Mouse (Mus musculus) megakaryocyte progenitor cell, adult 5-6 weeks (primary cell): ENCODE measurements around the gene Mtmr6. TPM values are rescaled to one million over a fixed set of nuclear protein-coding genes. Genes with fewer than 3 reads are reported as not detected.

Experiments
- ATAC-seq: replicated peaks from 2 replicates; pipeline ENCODE4 v1.8.0; 2016; ENCODE audit warnings: mild to moderate bottlenecking, moderate TSS enrichment, inconsistent platforms; ENCODE audit not compliant: poor library complexity
- total RNA-seq, 2 experiments: library from RNA; stranded (forward) in 1 of 2; stranded (reverse) in 1 of 2; fragments of 157-497, 149-512 nt in 1 of 2; fragments of 200-1000 nt in 1 of 2; gene quantifications; 2 replicates each; pipeline versions ENCODE4 v1.2.3 to v1.2.4; 2015 to 2017

Mtmr6 gene
- total RNA-seq (2015) (40.9 and 45.2 TPM in 2 replicates), total RNA-seq (2017) (59.6 and 66.2 TPM in 2 replicates)

- ATAC-seq = peak; percentile 98
These were observed at the start of gene Mtmr6 for GRCm38 (mm10) chr14:60264990-60265876. Gene Mtmr6, plus strand, starts transcription at chr14:60265228.

GRCm38 (mm10) chr14:60216125-60216524 is 48.9 kb upstream of the Mtmr6 start:
- ATAC-seq = no peak

GRCm38 (mm10) chr14:60217616-60218015 is 47.4 kb upstream of the Mtmr6 start:
- ATAC-seq = no peak

GRCm38 (mm10) chr14:60219886-60220285 is 45.1 kb upstream of the Mtmr6 start:
- ATAC-seq = no peak

- no peak for ATAC-seq
These were observed 26.5 kb upstream of the Mtmr6 start for GRCm38 (mm10) chr14:60238551-60238950.

GRCm38 (mm10) chr14:60250366-60250765 is 14.7 kb upstream of the Mtmr6 start:
- no peak for ATAC-seq

GRCm38 (mm10) chr14:60250879-60251278 is 14.1 kb upstream of the Mtmr6 start:
- ATAC-seq = peak; percentile 23

- peak; percentile 93 for ATAC-seq
These were observed 13.6 kb upstream of the Mtmr6 start, which contains the start of the genes Nupl1 and Gm49336 for GRCm38 (mm10) chr14:60251281-60252003. Gene Nupl1, minus strand, starts transcription at chr14:60251431. Gene Gm49336, minus strand, starts transcription at chr14:60251507.

- ATAC-seq = no peak
These were observed 12.7 kb upstream of the Mtmr6 start for GRCm38 (mm10) chr14:60252004-60253000.

- ATAC-seq = no peak
These were observed 11.6 kb upstream of the Mtmr6 start for GRCm38 (mm10) chr14:60253466-60253865.

- no peak for ATAC-seq
These were observed 10.3 kb upstream of the Mtmr6 start for GRCm38 (mm10) chr14:60254774-60255173.

- peak; percentile 40; the same call in 1 of the 2 replicates for ATAC-seq
These were observed 8.7 kb upstream of the Mtmr6 start for GRCm38 (mm10) chr14:60256356-60256755.

GRCm38 (mm10) chr14:60257101-60257500 is 7.9 kb upstream of the Mtmr6 start:
- ATAC-seq = no peak

GRCm38 (mm10) chr14:60257851-60258250 is 7.2 kb upstream of the Mtmr6 start:
- no peak for ATAC-seq

- ATAC-seq = no peak
These were observed 2.7 kb upstream of the Mtmr6 start for GRCm38 (mm10) chr14:60262316-60262715.

- ATAC-seq = peak; percentile 45
These were observed 4.3 kb downstream of the Mtmr6 start for GRCm38 (mm10) chr14:60269333-60269732.

GRCm38 (mm10) chr14:60273346-60273745 is 8.3 kb downstream of the Mtmr6 start:
- ATAC-seq = no peak

GRCm38 (mm10) chr14:60275301-60276276 is 10.6 kb downstream of the Mtmr6 start:
- ATAC-seq = no peak

GRCm38 (mm10) chr14:60286194-60286863 is 21.3 kb downstream of the Mtmr6 start:
- ATAC-seq = no peak
